Mouse (Mus musculus) urinary bladder, adult 18-20 months (tissue): ENCODE data around the gene Olfr1348.
"Not testable (repeated sequence)": the region's sequence is repeated elsewhere in the genome, so short reads cannot be mapped to it uniquely, and the experiment has no call there.

Source experiments
- DNase-seq, 2 experiments: peaks; one replicate each; pipeline ENCODE4 v3.0.0; 2022; ENCODE audit warnings: low spot score in 2 of 2, mixed read lengths in 2 of 2

Gene Olfr1348

DNA sequence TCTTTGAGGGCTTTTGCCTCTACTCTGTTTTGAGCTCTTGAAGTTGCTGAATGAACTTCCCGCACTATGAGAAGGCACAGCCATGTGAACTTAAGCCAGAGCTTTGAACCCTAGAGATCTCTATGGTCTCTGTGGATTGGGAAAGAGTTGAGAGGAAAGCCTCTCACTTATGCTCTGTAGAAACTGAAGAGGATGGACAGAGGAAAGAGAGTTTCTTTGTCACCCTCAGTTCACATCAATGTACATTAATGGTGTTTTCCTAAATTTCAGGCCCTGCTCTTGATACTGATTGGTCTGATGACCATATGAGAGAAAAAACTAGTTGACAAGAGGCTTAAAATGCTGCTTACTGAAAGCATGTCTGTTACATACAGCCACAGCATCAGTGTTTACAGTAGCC is at the start of gene Olfr1348:
Gene Olfr1348 (minus strand): TSS at position 101 of the 400 bp plus-strand sequence.
- no peak for DNase-seq

DNA sequence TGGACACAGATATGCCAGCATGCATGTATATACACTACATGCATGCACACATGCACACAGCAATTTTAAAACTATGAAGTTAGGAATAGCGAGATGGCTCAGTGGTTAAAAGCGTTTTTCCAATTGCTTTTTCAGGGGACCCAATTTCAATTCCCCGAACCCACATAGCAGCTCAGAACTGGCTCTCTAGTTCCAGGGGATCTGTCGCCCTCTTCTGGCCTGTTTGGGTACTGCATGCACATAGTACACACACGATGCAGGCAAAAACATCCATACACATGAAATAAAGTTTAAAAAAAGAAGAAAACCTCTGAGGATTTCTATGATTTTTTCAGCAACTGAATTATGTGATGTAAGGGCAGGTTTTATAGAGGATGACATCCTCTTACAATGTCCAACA is 17.6 kb upstream of the Olfr1348 start:
- DNase-seq: peak in 1 of 2 experiments; percentile 3

DNA sequence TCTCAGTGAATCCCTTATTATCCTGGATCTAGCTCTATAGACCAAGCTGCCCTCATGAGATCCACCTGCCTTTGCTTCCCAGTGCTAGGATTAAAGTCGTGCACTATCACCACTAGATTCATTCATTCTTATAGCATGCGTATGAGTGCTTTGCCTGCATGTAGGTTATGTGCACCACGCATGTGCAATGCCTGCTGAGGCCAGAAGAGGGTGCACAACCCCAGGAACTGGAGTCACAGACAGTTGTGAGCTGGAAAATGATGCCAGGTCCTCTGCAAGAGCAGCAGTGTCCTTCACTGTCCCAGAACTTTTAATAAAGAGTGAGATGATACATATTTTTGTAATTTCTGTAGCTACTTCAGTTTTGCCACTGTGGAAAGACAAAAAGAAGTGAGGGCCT is 16.5 kb upstream of the Olfr1348 start:
- DNase-seq: no peak

DNA sequence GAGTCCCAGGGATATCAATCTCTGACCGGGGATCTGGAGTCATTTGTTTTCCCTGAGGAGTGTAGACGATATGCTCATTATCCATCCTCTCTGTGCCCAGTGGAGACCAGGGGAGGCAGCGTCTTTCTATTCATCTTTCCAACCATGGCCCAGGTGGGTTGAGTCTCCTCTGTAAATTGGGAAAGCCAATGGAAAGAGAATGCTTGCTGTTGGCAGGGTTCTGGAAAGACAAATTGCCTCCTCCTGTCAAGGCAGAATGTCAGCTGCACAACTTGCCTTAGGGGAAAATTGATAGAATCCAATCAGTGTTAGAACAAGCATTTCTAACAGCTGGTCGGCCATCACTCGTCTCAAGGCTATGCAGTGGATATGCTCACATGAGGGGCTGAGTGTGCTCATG is 14.3 kb upstream of the Olfr1348 start, which contains the start of gene Olfr1349:
Gene Olfr1349 (minus strand): TSS at position 101 of the 400 bp plus-strand sequence.
- DNase-seq: no peak

DNA sequence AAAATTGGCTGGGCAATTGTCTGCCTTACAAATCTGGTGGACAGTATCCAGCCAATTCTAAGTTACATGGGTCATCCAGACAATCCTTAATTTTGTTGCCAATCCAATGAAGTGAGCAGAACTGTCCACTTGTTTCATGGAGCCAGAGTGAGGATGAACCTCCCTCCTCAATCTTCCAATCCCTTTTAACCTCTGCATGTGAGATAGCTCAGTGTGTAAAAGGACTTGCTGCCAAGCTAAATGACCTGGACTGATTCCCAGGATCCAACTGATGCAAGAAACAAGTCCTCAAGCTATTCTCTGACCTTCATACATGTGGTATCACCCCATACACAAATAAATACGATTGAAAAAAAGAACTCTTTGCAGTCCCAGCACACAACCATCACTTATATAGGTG is 13.1 kb upstream of the Olfr1348 start:
- DNase-seq: no peak

DNA sequence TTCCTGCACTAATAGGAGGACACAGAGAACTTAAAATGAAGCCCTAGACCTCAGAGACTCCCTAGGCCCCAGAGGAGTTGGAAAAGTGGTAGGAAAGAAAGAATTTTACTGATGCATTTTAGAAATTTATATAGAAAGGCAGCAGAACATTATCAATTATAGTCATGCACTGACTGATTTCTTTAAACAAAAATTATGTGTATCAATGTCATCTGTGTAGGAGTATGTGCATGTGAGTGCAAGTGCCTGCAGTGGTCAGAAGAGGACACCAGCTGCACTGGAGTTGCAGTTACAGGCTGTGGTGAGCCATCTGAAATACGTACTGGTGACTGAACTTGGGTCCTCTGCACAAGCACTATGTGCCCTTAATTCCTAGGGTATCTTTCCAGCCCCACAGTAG is 8.9 kb downstream of the Olfr1348 start, which contains the start of gene Olfr1347:
Gene Olfr1347 (minus strand): TSS at position 101 of the 400 bp plus-strand sequence.
- DNase-seq: no peak

DNA sequence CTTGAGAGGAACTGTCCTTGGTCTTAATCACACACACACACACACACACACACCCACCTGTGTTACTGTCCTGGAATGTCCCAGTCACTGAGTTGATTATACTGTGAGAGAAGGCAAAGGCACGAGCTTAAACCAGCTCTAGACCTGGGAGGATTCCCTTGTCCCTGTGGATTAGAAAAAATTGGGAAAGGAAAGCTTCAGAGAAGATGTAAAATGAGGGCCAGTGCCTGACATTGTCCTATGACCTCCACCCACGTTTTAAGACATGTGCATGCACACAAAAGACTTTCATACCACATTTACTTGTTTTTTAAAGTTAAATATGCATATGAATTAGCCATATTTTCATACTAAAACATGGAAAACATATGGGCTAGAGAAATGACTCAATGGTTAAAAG is 21.7 kb downstream of the Olfr1348 start, which contains the start of gene Olfr5:
Gene Olfr5 (minus strand): TSS at position 101 of the 400 bp plus-strand sequence.
- no peak for DNase-seq

DNA sequence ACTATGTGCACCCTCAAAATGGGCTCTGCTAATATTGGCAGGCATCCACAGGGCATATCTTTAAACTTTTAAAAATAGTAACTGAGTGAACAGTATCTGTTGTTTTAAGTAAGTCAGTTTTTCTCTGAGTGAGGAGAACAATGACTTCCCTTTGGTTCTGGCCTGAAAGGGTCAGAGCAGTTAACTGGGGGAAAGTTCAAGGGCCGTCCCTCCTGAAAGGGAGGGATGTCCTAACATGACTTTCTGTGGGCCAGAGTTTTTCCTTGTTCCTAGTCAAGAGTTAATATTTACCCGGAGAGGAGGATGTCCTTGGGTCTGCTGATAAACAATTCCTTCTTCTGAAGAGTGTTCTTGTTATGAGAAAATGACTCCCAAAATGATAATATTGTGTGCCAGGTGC is 30.9 kb downstream of the Olfr1348 start:
- not testable (repeated sequence) for DNase-seq

DNA sequence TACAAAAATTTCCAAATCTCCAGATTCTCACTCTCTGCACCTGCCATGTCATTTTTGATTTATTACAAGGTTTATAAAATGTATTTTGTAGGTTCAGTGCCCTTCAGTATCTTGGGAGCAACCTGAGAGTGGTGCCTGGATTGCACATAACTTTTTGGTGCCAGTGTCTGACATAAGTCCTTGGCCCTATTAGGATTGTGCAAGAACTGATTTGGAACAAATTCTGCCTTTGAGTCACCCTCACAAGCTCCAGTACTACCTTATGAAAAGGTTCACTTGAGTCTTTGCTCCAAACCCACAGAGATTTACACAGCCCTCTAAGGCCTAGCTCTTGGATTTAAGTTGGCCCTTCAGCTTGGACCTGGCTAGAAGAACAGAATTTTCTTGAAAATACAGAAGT is 41.6 kb downstream of the Olfr1348 start, which contains the start of gene Olfr1346:
Gene Olfr1346 (plus strand): TSS at position 151 of the 400 bp plus-strand sequence.
- no peak for DNase-seq

DNA sequence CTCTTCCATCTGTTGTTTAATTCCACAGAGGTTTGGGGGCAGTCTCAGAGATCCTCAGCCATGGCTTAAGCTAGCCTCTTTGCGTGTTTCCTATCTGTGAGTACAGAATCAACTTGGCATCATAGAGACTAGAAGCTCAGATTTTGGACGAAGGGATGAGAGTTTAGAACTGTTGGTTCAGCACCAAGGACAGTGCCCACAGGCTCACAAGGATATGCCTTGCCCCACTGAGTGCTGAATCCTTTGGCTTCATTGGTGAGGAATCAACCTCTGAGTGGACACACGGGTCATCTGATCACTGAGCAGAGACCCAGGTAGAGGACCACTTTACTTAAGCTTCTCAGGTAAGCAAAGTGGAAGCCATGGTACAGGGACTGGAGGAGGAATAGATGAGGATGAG is 52.1 kb downstream of the Olfr1348 start:
- no peak for DNase-seq

DNA sequence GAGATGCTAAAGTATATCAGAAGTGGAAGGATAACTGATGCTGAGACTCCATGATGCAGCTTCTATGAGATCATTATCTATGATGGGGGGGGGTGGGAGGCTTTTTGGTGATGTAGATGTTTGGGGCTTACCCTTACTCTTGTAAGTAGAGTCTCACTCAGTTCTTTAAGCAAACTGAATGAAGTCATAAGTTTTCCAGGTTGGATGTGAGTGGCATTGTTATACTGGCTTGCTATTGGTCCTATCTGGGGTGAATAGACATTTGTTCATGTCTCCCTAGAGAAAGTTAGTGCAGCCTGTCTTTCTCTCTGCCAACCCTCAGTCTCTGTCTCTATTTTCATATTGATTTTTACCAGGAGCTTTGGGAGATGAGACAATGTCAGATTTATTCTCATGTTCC is 52.7 kb downstream of the Olfr1348 start, which contains the start of gene Olfr1336:
Gene Olfr1336 (plus strand): TSS at position 301 of the 400 bp plus-strand sequence.
- no peak for DNase-seq
